Mouse (Mus musculus): ENCODE measurements around the gene Ces2b. TPM values are rescaled to one million over a fixed set of nuclear protein-coding genes. Genes with fewer than 3 reads are reported as not detected.

Ces2b gene
- polyA plus RNA-seq (2015; fragmentation: Nextera tagmentation; extraction: Ambion mirVana), result 0.16 and 0.32 TPM in 2 replicates

- Histone ChIP-seq H3K9me3 (replicated peaks) (no peaks in the 10 kb centered on the region), H3K27ac (replicated peaks) (no peak within 1 kb of the TSS), H3K27me3 (no peaks in the 10 kb centered on the region), H3K4me3 (replicated peaks) (no peak within 1 kb of the TSS), H3K9ac (no peak within 1 kb of the TSS), H3K4me1 (replicated peaks) (no peaks in the 10 kb centered on the region), H3K36me3 (replicated peaks) (no peaks in the 10 kb centered on the region), H3K4me2 (no peak within 1 kb of the TSS)
- no peak for ATAC-seq (ENCODE audit: insufficient read depth)
- 18% methylated on average over 5 of the region's 5 CpGs for WGBS (ENCODE audit: insufficient replicate concordance)
Observed at GRCm38 (mm10) chr8:104831440-104831839, at the start of gene Ces2b. Gene Ces2b (plus strand): TSS chr8:104831572.

- no peak for ATAC-seq (ENCODE audit: insufficient read depth)
Observed at GRCm38 (mm10) chr8:104787049-104787448, 44.3 kb upstream of the Ces2b start.

GRCm38 (mm10) chr8:104788929-104789328 is 42.4 kb upstream of the Ces2b start:
- WGBS (ENCODE audit: insufficient replicate concordance), result 61% methylated on average over 2 of the region's 2 CpGs
- no peak for ATAC-seq (ENCODE audit: insufficient read depth)
- H3K9me3 ChIP-seq (replicated peaks), result no peaks in the 10 kb centered on the region
- H3K27ac ChIP-seq (replicated peaks), result no peak overlapping the region
- H3K4me3 ChIP-seq (replicated peaks), result no peak overlapping the region
- H3K4me2 ChIP-seq, result no peak overlapping the region
- H3K36me3 ChIP-seq (replicated peaks), result no peaks in the 10 kb centered on the region
- no peak overlapping the region for H3K9ac ChIP-seq
- no peaks in the 10 kb centered on the region for H3K4me1 ChIP-seq (replicated peaks)
- no peaks in the 10 kb centered on the region for H3K27me3 ChIP-seq

More at GRCm38 (mm10) chr8:104787049-104787448, 44.3 kb upstream of the Ces2b start:
- WGBS (ENCODE audit: insufficient replicate concordance), result 27% methylated on average over 1 of the region's 1 CpGs
- no peaks in the 10 kb centered on the region for H3K36me3 ChIP-seq (replicated peaks)
- no peaks in the 10 kb centered on the region for H3K27me3 ChIP-seq
- H3K27ac ChIP-seq (replicated peaks), result no peak overlapping the region
- no peak overlapping the region for H3K4me3 ChIP-seq (replicated peaks)
- no peak overlapping the region for H3K9ac ChIP-seq
- H3K4me1 ChIP-seq (replicated peaks), result no peaks in the 10 kb centered on the region
- no peaks in the 10 kb centered on the region for H3K9me3 ChIP-seq (replicated peaks)
- H3K4me2 ChIP-seq, result no peak overlapping the region

- ATAC-seq (ENCODE audit: insufficient read depth), result no peak
Observed at GRCm38 (mm10) chr8:104789886-104790680, 41.3 kb upstream of the Ces2b start.

GRCm38 (mm10) chr8:104799385-104799784 is 32.0 kb upstream of the Ces2b start:
- Histone ChIP-seq H3K4me2 (no peak overlapping the region), H3K9me3 (replicated peaks) (no peaks in the 10 kb centered on the region), H3K9ac (no peak overlapping the region), H3K27me3 (no peaks in the 10 kb centered on the region), H3K36me3 (replicated peaks) (no peaks in the 10 kb centered on the region), H3K4me3 (replicated peaks) (no peak overlapping the region), H3K27ac (replicated peaks) (no peak overlapping the region), H3K4me1 (replicated peaks) (no peaks in the 10 kb centered on the region)
- 59% methylated on average over 1 of the region's 1 CpGs for WGBS (ENCODE audit: insufficient replicate concordance)
- no peak for ATAC-seq (ENCODE audit: insufficient read depth)

More at GRCm38 (mm10) chr8:104789886-104790680, 41.3 kb upstream of the Ces2b start:
- H3K36me3 ChIP-seq (replicated peaks), result no peaks in the 10 kb centered on the region
- WGBS (ENCODE audit: insufficient replicate concordance), result 20% methylated on average over 3 of the region's 3 CpGs
- no peak overlapping the region for H3K4me3 ChIP-seq (replicated peaks)
- H3K4me1 ChIP-seq (replicated peaks), result no peaks in the 10 kb centered on the region
- H3K9me3 ChIP-seq (replicated peaks), result no peaks in the 10 kb centered on the region
- no peak overlapping the region for H3K4me2 ChIP-seq
- no peak overlapping the region for H3K27ac ChIP-seq (replicated peaks)
- H3K9ac ChIP-seq, result no peak overlapping the region
- H3K27me3 ChIP-seq, result no peaks in the 10 kb centered on the region

GRCm38 (mm10) chr8:104806127-104806526 is 25.2 kb upstream of the Ces2b start:
- H3K9ac ChIP-seq, result no peak overlapping the region
- H3K9me3 ChIP-seq (replicated peaks), result no peaks in the 10 kb centered on the region
- no peak for ATAC-seq (ENCODE audit: insufficient read depth)
- no peak overlapping the region for H3K4me3 ChIP-seq (replicated peaks)
- no peak overlapping the region for H3K27ac ChIP-seq (replicated peaks)
- H3K36me3 ChIP-seq (replicated peaks), result no peaks in the 10 kb centered on the region
- H3K4me2 ChIP-seq, result no peak overlapping the region
- no peaks in the 10 kb centered on the region for H3K27me3 ChIP-seq
- WGBS (ENCODE audit: insufficient replicate concordance), result 29% methylated on average over 2 of the region's 2 CpGs
- H3K4me1 ChIP-seq (replicated peaks), result peaks cover 7% of the 10 kb centered on the region; the same call in 1 of the 2 replicates

- no peak overlapping the region for H3K4me3 ChIP-seq (replicated peaks)
- H3K27me3 ChIP-seq, result no peaks in the 10 kb centered on the region
- H3K9me3 ChIP-seq (replicated peaks), result no peaks in the 10 kb centered on the region
- no peak overlapping the region for H3K27ac ChIP-seq (replicated peaks)
- WGBS (ENCODE audit: insufficient replicate concordance), result 38% methylated on average over 7 of the region's 7 CpGs
- peaks cover 7% of the 10 kb centered on the region; the same call in 1 of the 2 replicates for H3K4me1 ChIP-seq (replicated peaks)
- H3K9ac ChIP-seq, result no peak overlapping the region
- no peak overlapping the region for H3K4me2 ChIP-seq
- no peaks in the 10 kb centered on the region for H3K36me3 ChIP-seq (replicated peaks)
- peak; percentile 9; the same call in 1 of the 2 replicates for ATAC-seq (ENCODE audit: insufficient read depth)
Observed at GRCm38 (mm10) chr8:104808542-104809413, 22.6 kb upstream of the Ces2b start.

- H3K4me2 ChIP-seq, result no peak overlapping the region
- no peak for ATAC-seq (ENCODE audit: insufficient read depth)
Observed at GRCm38 (mm10) chr8:104809436-104809835, 21.9 kb upstream of the Ces2b start.

GRCm38 (mm10) chr8:104826912-104827311 is 4.5 kb upstream of the Ces2b start:
- WGBS (ENCODE audit: insufficient replicate concordance), result 32% methylated on average over 1 of the region's 1 CpGs
- Histone ChIP-seq H3K4me1 (replicated peaks) (no peaks in the 10 kb centered on the region), H3K27me3 (no peaks in the 10 kb centered on the region), H3K9ac (no peak overlapping the region), H3K27ac (replicated peaks) (no peak overlapping the region), H3K4me2 (no peak overlapping the region), H3K9me3 (replicated peaks) (no peaks in the 10 kb centered on the region), H3K36me3 (replicated peaks) (no peaks in the 10 kb centered on the region), H3K4me3 (replicated peaks) (no peak overlapping the region)
- no peak for ATAC-seq (ENCODE audit: insufficient read depth)

More at GRCm38 (mm10) chr8:104809436-104809835, 21.9 kb upstream of the Ces2b start:
- no peak overlapping the region for H3K9ac ChIP-seq
- WGBS (ENCODE audit: insufficient replicate concordance), result 53% methylated on average over 3 of the region's 3 CpGs
- peaks cover 7% of the 10 kb centered on the region; the same call in 1 of the 2 replicates for H3K4me1 ChIP-seq (replicated peaks)
- H3K27me3 ChIP-seq, result no peaks in the 10 kb centered on the region
- H3K9me3 ChIP-seq (replicated peaks), result no peaks in the 10 kb centered on the region
- H3K36me3 ChIP-seq (replicated peaks), result no peaks in the 10 kb centered on the region
- no peak overlapping the region for H3K27ac ChIP-seq (replicated peaks)
- H3K4me3 ChIP-seq (replicated peaks), result no peak overlapping the region

GRCm38 (mm10) chr8:104828221-104828620 is 3.2 kb upstream of the Ces2b start:
- Histone ChIP-seq H3K27me3 (no peaks in the 10 kb centered on the region), H3K4me1 (replicated peaks) (no peaks in the 10 kb centered on the region), H3K27ac (replicated peaks) (no peak overlapping the region), H3K9me3 (replicated peaks) (no peaks in the 10 kb centered on the region), H3K4me2 (no peak overlapping the region), H3K4me3 (replicated peaks) (no peak overlapping the region), H3K36me3 (replicated peaks) (no peaks in the 10 kb centered on the region), H3K9ac (no peak overlapping the region)
- ATAC-seq (ENCODE audit: insufficient read depth), result no peak
- 43% methylated on average over 3 of the region's 3 CpGs for WGBS (ENCODE audit: insufficient replicate concordance)
